Mouse (Mus musculus) cortical plate, adult 2 months (tissue): ENCODE results near the gene Fam173a.

Experiments used
- CTCF ChIP-seq: fragments of 200-500 bp; IDR thresholded peaks from 2 replicates; pipeline ENCODE4 v1.5.1; 2011; ENCODE audit warnings: mild to moderate bottlenecking, control low read depth, low read length; ENCODE audit not compliant: insufficient read depth; ENCODE audit errors: extremely low read depth
- POLR2A ChIP-seq: fragments of 200-500 bp; IDR thresholded peaks from 2 replicates; pipeline ENCODE4 v1.6.1; 2011; ENCODE audit warnings: mild to moderate bottlenecking, low read length, control low read depth; ENCODE audit not compliant: insufficient read depth; ENCODE audit errors: extremely low read depth

GRCm38 (mm10) chr17:25825311-25825710 is 32.6 kb upstream of the Fam173a start:
- TF ChIP-seq CTCF, result no peak
- TF ChIP-seq POLR2A, result no peak
